Mouse (Mus musculus) c-Kit-positive CD71-positive TER-119-negative erythroid progenitor cells, embryonic 14.5 days (primary cell): Measurements from ENCODE around the gene Arhgap15.

Experiments used
- DNase-seq: peaks from one replicate; pipeline ENCODE4 v3.0.0-alpha.2; 2013; ENCODE audit warnings: low read depth

Arhgap15 gene

GRCm38 (mm10) chr2:44112990-44113798 lies 364.6 kb downstream of the Arhgap15 start:
- DNase-seq, result no peak

DNA sequence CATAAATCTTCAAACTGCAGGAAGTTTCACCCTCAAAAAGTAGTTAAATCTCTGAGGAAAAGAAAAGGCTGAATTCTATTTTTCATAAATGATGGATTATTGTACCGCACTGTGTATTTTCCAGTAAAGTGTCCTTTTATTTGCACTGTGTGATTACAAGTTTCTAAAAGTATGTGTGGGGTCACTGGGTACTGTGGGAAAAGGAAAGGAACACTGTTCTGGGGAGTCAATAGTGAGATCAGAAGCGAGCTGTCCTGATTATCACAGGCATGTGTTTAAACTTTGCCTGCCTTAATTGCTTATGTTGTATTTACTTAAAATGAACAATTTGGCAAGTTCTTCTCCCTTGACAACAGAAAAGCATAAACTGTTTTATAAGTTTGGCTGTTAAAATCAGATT lies 365.7 kb downstream of the Arhgap15 start:
- no peak for DNase-seq

DNA sequence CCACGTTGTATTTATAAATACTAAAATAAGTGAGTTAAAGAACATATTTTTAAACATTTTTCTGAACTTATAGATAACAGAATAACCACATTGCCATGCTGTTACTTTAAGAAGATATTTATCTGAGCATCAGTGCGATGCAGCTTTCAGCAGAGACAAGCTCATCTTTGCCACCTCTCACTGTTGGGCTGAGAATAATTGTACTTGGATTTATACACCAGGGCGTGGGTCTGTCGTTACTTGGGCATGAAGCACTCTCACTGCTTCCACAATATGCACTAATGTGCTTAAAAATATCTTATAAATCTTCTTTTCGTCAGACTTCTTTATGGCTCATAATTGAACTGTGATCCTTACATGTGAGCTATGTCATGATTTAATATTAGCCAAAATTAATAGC lies 372.5 kb downstream of the Arhgap15 start:
- no peak for DNase-seq

- no peak for DNase-seq
Observed at GRCm38 (mm10) chr2:44123246-44123645, 374.6 kb downstream of the Arhgap15 start.

GRCm38 (mm10) chr2:44124093-44124492 lies 375.5 kb downstream of the Arhgap15 start:
- no peak for DNase-seq

DNA sequence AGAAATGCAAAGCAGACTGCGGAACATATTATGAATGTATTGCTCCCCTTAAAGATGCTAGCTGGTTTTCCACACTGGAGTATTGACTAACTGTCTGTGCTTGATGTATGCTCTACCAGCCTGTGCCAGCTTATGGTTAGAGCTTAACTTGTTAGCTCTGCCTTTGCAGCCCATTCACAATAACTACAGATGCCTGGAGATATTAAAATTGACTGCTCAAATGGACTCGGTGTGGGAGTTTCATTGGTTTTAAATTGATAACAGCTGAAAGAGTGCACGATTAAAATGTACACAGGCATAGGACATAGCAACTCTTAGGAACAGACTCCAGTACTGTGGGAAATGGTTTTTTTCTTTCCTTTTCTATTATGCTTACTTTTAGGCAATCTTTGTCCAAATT lies 376.1 kb downstream of the Arhgap15 start:
- DNase-seq, result no peak

- DNase-seq, result no peak
Observed at GRCm38 (mm10) chr2:44126044-44126695, 377.5 kb downstream of the Arhgap15 start.

DNA sequence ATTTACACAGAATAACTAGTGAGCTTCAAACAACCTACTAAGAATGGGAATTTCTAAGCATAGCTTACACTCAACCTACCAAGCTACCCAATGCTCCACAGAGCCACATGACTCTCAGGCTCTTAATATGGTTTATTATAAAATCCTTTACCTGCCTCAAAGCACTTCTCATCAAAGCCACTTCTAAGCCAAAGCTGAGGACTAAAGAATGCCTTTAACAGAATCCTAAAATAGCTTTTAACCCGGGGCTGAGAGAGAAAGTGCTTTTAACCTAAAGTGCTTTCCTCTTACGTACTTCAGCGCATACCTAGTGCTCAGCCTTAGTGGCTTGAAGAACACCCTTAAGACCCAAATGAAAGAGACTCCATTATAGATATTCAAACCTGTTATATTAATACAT lies 380.9 kb downstream of the Arhgap15 start:
- no peak for DNase-seq

DNA sequence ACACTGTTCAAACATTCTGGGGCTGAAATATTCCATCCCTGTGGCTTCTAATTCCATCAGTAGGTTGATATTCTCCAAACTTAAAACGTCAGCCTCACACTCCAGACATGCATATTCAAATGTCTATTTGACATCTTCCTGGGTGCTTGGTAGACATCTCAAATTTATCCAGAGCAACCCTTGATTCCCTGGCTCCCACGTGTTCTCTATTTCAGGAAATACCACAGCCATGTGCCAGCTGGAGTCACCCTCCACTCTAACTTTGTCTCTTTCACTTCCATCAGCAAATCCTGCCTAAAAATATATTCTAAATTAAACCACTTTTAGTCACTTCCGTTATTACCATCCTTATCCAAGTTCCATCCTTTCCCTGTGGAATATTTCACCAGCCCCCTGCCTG lies 382.6 kb downstream of the Arhgap15 start:
- no peak for DNase-seq

DNA sequence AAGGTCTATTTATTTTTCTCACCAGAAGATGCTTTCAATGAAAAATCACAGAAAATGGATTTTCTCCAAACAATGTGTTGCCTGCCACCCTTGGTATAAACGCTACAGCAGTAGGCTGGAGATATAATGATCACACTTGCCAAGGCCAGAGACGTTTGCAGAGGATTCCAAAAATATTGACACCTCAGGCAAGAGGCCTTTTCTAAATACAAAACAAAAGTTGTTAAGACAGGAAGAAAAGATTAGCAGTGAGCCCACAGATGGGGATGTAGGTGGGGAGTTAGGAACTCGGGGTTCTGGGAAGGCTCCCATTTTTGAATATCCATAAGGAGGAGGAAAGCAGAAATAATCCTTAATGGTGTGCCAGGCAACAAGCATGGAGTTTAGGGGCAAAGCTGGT lies 386.2 kb downstream of the Arhgap15 start:
- DNase-seq, result no peak

DNA sequence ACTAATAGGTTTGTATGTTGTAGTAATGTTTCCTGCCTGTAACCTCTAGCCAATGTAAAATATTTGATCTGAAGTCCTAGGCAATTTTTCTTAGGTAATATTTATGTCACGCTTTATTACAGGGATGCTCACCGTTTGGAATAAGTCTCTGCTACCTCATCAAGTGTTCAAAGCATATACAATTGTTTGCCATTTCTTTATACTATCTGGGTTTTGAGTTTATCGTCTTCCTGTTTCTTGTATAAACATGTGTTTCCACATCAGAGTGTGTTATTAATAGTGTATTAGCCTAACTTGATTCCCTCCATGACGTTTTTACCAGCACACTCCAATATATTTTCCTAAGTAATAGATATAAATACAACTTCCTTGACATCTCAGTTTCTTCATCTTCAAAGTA lies 391.8 kb downstream of the Arhgap15 start:
- no peak for DNase-seq

GRCm38 (mm10) chr2:44142152-44142551 lies 393.5 kb downstream of the Arhgap15 start:
- DNase-seq, result no peak

GRCm38 (mm10) chr2:44142611-44143010 lies 394.0 kb downstream of the Arhgap15 start:
- DNase-seq, result no peak

DNA sequence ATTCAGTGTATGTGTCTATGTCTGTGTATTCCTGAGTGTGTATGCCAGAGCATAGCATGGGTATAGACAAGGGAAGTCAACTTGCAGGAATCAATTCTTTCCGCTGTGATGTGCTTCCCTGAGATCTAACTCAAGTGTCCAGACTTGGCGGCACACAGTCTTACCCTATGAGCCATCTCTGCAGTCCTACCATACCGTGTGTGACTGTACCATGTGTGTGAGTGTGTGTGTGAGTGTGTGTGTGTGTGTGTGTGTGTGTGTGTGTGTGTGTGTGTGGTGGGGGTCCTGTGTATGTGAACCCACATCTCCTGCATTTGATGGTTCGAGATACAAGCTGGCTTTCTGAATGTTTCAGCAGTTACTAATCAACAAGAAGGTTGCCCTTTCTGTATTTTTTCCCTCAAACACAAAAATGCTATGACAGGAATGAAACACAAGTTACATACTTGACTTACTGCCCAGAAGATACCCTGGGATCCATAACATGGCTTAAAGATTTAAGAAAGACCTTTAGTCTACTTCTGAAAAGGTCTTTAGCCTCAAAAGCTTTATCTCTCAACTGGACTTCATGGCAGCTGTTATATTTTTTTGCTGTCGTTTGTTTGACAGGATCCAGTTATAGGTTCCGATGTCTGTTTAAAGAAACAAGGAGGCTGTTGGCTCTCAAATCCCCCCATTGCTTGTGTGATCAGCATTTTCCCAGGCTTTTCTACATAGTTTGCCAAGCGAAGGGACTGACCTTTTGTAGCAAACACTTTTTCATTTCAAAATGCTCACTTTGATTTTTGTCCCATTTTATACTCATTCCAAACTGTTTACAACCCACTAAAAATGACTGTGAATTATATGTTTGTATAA lies 397.7 kb downstream of the Arhgap15 start:
- DNase-seq, result no peak

DNA sequence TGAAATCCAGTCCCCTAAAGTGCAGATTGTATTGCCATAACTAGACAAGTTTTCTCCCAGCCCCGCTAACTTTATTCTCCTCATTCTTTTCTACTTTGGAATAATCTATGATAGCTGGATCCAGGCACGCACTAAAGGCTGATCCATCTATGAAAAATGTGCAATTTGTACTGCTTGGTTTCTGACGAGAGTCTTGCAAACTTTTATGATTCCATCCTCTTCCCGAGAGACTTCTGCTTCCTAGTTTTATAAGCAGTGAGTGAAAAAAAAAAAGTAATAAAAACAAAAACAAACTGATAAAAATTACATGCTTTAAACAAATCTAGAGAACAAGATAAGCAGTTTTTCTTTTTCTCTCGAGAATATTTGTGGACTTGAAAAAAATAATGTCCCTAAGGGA lies 398.9 kb downstream of the Arhgap15 start:
- no peak for DNase-seq

GRCm38 (mm10) chr2:44147971-44148370 lies 399.3 kb downstream of the Arhgap15 start:
- no peak for DNase-seq

GRCm38 (mm10) chr2:44148550-44149100 lies 400.0 kb downstream of the Arhgap15 start:
- no peak for DNase-seq

DNA sequence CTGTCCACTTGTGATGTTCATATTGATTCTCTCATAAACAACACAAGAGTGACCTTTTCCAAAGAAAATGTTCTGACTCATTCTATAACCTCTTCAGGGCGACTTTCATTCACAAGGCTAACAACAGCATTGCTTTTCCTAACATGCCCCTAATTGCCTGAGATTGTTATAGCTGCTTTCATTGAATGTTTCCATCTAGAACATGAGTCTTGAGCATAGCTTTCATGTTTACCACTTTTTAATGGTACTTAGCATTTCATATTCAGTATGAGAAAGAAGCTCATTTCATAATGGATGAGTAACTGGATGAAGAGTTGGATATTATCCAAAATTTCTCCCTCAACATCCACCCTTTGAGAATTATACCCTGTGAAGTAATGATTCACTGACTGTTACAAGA lies 403.7 kb downstream of the Arhgap15 start:
- DNase-seq, result no peak

DNA sequence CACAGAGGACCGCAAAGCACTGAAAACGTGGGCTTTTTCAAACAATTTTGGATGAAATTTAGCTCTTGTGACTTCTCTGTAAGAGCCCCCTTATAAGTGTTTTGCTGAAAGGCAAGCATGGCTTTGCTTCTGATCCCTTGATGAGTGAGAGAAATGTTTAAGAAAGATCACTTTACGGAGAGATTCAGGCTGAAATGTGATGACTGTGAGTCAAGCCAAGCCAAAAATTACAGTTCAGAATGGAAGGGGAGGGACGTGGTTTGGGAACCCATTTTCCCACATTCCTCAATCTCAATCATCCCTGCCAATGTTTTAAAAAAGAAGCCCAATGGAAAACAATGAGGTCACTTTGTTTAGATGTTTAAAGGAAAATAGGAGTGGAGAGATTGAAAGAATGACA lies 411.7 kb downstream of the Arhgap15 start:
- no peak for DNase-seq

DNA sequence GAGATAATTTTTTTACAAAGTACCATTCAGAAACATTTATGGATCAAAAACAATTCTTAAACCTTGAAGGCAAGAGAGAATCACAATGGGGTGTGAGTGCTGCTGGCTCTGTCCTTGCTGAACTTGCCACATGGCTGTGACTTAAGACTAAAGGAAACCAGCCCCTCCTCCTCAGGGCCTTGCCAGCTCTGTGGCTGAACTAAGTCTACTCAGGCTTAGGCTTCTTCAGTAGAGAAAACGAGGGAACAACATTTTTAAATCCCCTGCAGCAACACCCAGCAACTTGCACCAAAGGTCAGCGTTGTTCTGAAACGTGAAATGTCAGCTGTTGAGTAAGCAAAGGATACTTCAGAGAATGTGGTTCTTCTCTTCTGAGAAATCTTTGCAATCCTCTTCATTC lies 417.2 kb downstream of the Arhgap15 start:
- DNase-seq, result no peak

GRCm38 (mm10) chr2:44166716-44167115 lies 418.1 kb downstream of the Arhgap15 start:
- DNase-seq, result no peak

GRCm38 (mm10) chr2:44184476-44184875 lies 435.9 kb downstream of the Arhgap15 start:
- DNase-seq, result no peak
